In the genomic region with DNA sequence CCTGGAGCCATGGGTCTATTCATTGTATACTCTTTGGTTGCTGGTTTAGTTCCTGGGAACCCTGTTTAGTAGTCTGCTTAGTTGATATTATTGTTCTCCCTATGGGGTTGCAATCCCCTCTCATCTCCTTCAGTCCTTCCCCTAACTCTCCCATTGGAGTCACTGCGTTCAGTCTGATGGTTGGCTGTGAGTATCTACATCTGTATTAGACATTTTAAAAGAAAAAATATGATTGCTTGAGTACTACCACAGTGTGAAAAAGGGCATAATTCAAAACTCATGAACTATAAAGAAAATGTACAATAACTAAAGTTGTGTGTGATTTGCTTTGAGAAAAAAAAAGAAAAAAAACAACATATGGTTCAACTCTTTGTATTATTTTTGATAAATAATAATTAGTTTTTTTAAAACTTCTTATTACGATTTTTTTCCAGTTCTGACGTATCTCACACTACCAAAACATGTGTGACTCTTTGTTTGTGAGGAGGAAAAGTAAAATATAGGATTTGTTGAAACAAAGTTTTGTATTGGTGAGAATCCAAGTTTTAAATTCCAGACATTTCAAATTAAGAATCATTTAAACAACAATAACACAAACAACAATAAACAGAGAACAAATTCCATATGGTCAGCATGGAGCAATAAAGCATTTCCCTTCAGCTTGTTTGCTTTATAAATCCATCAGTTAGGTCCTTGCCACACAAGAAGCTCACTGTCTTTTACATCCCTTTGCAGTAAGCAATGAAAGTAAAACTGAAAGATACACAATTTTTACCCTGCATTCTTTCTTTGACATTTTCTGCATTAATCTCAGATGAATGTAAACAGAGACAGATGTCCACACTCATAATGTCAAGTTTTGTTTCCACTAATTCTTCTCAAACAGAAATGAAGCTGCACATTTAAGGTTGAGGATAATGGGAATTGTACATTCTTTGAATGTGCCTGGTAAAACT, we compare ENCODE assay signal across 32 mouse cellular contexts.
A peak's percentile ranks its signal among the peaks of the same experiment; 100 is the strongest.
DNase-seq lines count a peak whose midpoint lies in the region; ATAC-seq and TF ChIP-seq lines count a peak whose summit lies in the region.
"Had no signal": no experiment of that assay in that cellular context is flagged by ENCODE, and none has a peak within 500 bp of the region (broad histone marks: within the 10 kb centered on the region; RNA-seq: fewer than 3 reads in every experiment).

No protein-coding gene starts in this region.

- 45% methylated on average over 3 of the region's 3 CpGs for WGBS in intestine, embryonic 14.5 days
- 65% methylated on average over 3 of the region's 3 CpGs for WGBS in intestine, postnatal 0 days
- 35% methylated on average over 3 of the region's 3 CpGs for WGBS in lung, embryonic 14.5 days
- WGBS in lung, adult 2 months: 60% methylated on average over 3 of the region's 3 CpGs
- WGBS in embryonic facial prominence, embryonic 14.5 days: 62% methylated on average over 3 of the region's 3 CpGs
- 48% methylated on average over 3 of the region's 3 CpGs for WGBS in stomach, embryonic 15.5 days

- no peak overlapping the region for H3K4me3 ChIP-seq in intestine, embryonic 14.5 days (ENCODE audit: low read depth, low read length)
- H3K4me3 ChIP-seq in intestine, postnatal 0 days (ENCODE audit: low read depth, low read length): no peak overlapping the region
- H3K4me3 ChIP-seq in lung, embryonic 14.5 days (ENCODE audit: low read depth, low read length): no peak overlapping the region
- no peak overlapping the region for H3K4me3 ChIP-seq in lung, adult 2 months (replicated peaks; ENCODE audit: extremely low read depth, low read depth, low read length)
- no peak overlapping the region for H3K4me3 ChIP-seq in embryonic facial prominence, embryonic 14.5 days (ENCODE audit: low read depth, low read length)
- H3K4me3 ChIP-seq in stomach, embryonic 15.5 days (replicated peaks): no peak overlapping the region
- H3K4me3 ChIP-seq: forebrain, embryonic 15.5 days; heart, adult 2 months; heart, embryonic 12.5 days; hindbrain, embryonic 15.5 days; layer of hippocampus, adult 2 months; liver, embryonic 12.5 days; megakaryocyte, embryonic 14.5 days; midbrain, embryonic 12.5 days; myocyte; neural tube, embryonic 12.5 days had no signal

- no peaks in the 10 kb centered on the region for H3K36me3 ChIP-seq in intestine, embryonic 14.5 days (ENCODE audit: control insufficient read depth, insufficient read depth, low read length)
- no peaks in the 10 kb centered on the region for H3K36me3 ChIP-seq in intestine, postnatal 0 days (ENCODE audit: control insufficient read depth, insufficient read depth)
- H3K36me3 ChIP-seq in lung, embryonic 14.5 days (ENCODE audit: insufficient read depth): no peaks in the 10 kb centered on the region
- no peaks in the 10 kb centered on the region for H3K36me3 ChIP-seq in embryonic facial prominence, embryonic 14.5 days (ENCODE audit: control insufficient read depth, insufficient read depth, low read length)
- no peaks in the 10 kb centered on the region for H3K36me3 ChIP-seq in stomach, embryonic 15.5 days
- H3K36me3 ChIP-seq: forebrain, embryonic 15.5 days; heart, embryonic 12.5 days; hindbrain, embryonic 15.5 days; liver, embryonic 12.5 days; midbrain, embryonic 12.5 days; neural tube, embryonic 12.5 days had no signal

- no peak for ATAC-seq in intestine, embryonic 14.5 days (replicated peaks; ENCODE audit: low FRiP score, low TSS enrichment, low read depth)
- ATAC-seq in intestine, postnatal 0 days: no peak
- peak; percentile 95 for ATAC-seq in lung, embryonic 14.5 days (ENCODE audit: insufficient read depth)
- no peak for ATAC-seq in embryonic facial prominence, embryonic 14.5 days (ENCODE audit: low read depth)
- peak; percentile 63; the same call in 1 of the 2 replicates for ATAC-seq in stomach, embryonic 15.5 days (ENCODE audit: insufficient read depth, low FRiP score, low read depth)
- ATAC-seq: activated CD4-positive, CD25-positive, alpha-beta regulatory T cell, adult 4 months; CD4-positive, CD25-positive, alpha-beta regulatory T cell, adult 4 months; forebrain, embryonic 15.5 days; inflammation-experienced regulatory T-cells, adult 6 months; liver, embryonic 12.5 days; liver, postnatal 0 days had no signal

- TF ChIP-seq POLR2A in lung, adult 2 months (IDR thresholded peaks at IDR 0.05; ENCODE audit: borderline replicate concordance, extremely low read depth, low read depth, low read length): no peak

- no peaks in the 10 kb centered on the region for H3K4me1 ChIP-seq in intestine, embryonic 14.5 days (replicated peaks; ENCODE audit: control insufficient read depth, insufficient read depth, low read length)
- no peaks in the 10 kb centered on the region for H3K4me1 ChIP-seq in intestine, postnatal 0 days (replicated peaks; ENCODE audit: control insufficient read depth, insufficient read depth, low read length)
- no peaks in the 10 kb centered on the region for H3K4me1 ChIP-seq in lung, embryonic 14.5 days (ENCODE audit: insufficient read depth)
- H3K4me1 ChIP-seq in lung, adult 2 months (ENCODE audit: control insufficient read depth, insufficient read depth, low read length): no peaks in the 10 kb centered on the region
- H3K4me1 ChIP-seq in embryonic facial prominence, embryonic 14.5 days (ENCODE audit: control insufficient read depth, insufficient read depth, low read length): no peaks in the 10 kb centered on the region
- no peaks in the 10 kb centered on the region for H3K4me1 ChIP-seq in stomach, embryonic 15.5 days
- H3K4me1 ChIP-seq: forebrain, embryonic 15.5 days; heart, embryonic 12.5 days; hindbrain, embryonic 15.5 days; liver, embryonic 12.5 days; midbrain, embryonic 12.5 days; neural tube, embryonic 12.5 days had no signal

- peak overlapping the region; percentile 43; the same call in 1 of the 2 replicates for H3K27ac ChIP-seq in intestine, embryonic 14.5 days (ENCODE audit: low read depth)
- no peak overlapping the region for H3K27ac ChIP-seq in intestine, postnatal 0 days (ENCODE audit: low read depth, low read length)
- H3K27ac ChIP-seq in lung, embryonic 14.5 days (ENCODE audit: low read depth): peak overlapping the region; percentile 1; the same call in 1 of the 2 replicates
- H3K27ac ChIP-seq in embryonic facial prominence, embryonic 14.5 days (replicated peaks; ENCODE audit: low read depth, low read length): no peak overlapping the region
- H3K27ac ChIP-seq in stomach, embryonic 15.5 days: peak overlapping the region; percentile 65
- H3K27ac ChIP-seq: forebrain, embryonic 15.5 days; heart, adult 2 months; hindbrain, embryonic 15.5 days; layer of hippocampus, adult 2 months; liver, embryonic 12.5 days; midbrain, embryonic 12.5 days; neural tube, embryonic 12.5 days had no signal

- no peaks in the 10 kb centered on the region for H3K27me3 ChIP-seq in intestine, embryonic 14.5 days (replicated peaks; ENCODE audit: control insufficient read depth, insufficient read depth, low read length)
- no peaks in the 10 kb centered on the region for H3K27me3 ChIP-seq in intestine, postnatal 0 days (replicated peaks; ENCODE audit: control insufficient read depth, insufficient read depth, low read length)
- H3K27me3 ChIP-seq in lung, embryonic 14.5 days (ENCODE audit: insufficient read depth, low read length): no peaks in the 10 kb centered on the region
- no peaks in the 10 kb centered on the region for H3K27me3 ChIP-seq in embryonic facial prominence, embryonic 14.5 days (replicated peaks; ENCODE audit: control insufficient read depth, insufficient read depth, low read length)
- no peaks in the 10 kb centered on the region for H3K27me3 ChIP-seq in stomach, embryonic 15.5 days (replicated peaks)
- H3K27me3 ChIP-seq: forebrain, embryonic 15.5 days; heart, embryonic 12.5 days; hindbrain, embryonic 15.5 days; liver, embryonic 12.5 days; megakaryocyte, embryonic 14.5 days; midbrain, embryonic 12.5 days; neural tube, embryonic 12.5 days had no signal

- no peak overlapping the region for H3K9ac ChIP-seq in intestine, embryonic 14.5 days (ENCODE audit: low read length)
- H3K9ac ChIP-seq in intestine, postnatal 0 days (ENCODE audit: low read depth, low read length): no peak overlapping the region
- no peak overlapping the region for H3K9ac ChIP-seq in lung, embryonic 14.5 days
- H3K9ac ChIP-seq in embryonic facial prominence, embryonic 14.5 days (ENCODE audit: low read depth, low read length): no peak overlapping the region
- H3K9ac ChIP-seq in stomach, embryonic 15.5 days: no peak overlapping the region
- H3K9ac ChIP-seq: forebrain, embryonic 15.5 days; heart, embryonic 12.5 days; hindbrain, embryonic 15.5 days; liver, embryonic 12.5 days; liver, postnatal 0 days; midbrain, embryonic 12.5 days; neural tube, embryonic 12.5 days had no signal

- TF ChIP-seq CTCF in intestine, postnatal 0 days (IDR thresholded peaks at IDR 0.05; ENCODE audit: low read depth): no peak
- no peak for TF ChIP-seq CTCF in lung, embryonic 14.5 days (IDR thresholded peaks at IDR 0.05; ENCODE audit: low read depth)
- no peak for TF ChIP-seq CTCF in lung, adult 2 months (IDR thresholded peaks at IDR 0.05; ENCODE audit: insufficient read depth, low read length)

- H3K4me2 ChIP-seq in intestine, embryonic 14.5 days (ENCODE audit: low read length): no peak overlapping the region
- no peak overlapping the region for H3K4me2 ChIP-seq in intestine, postnatal 0 days (replicated peaks; ENCODE audit: low read depth)
- H3K4me2 ChIP-seq in lung, embryonic 14.5 days: no peak overlapping the region
- no peak overlapping the region for H3K4me2 ChIP-seq in embryonic facial prominence, embryonic 14.5 days (ENCODE audit: low read depth, low read length)
- H3K4me2 ChIP-seq in stomach, embryonic 15.5 days: no peak overlapping the region
- H3K4me2 ChIP-seq: forebrain, embryonic 15.5 days; heart, embryonic 12.5 days; hindbrain, embryonic 15.5 days; liver, embryonic 12.5 days; midbrain, embryonic 12.5 days; neural tube, embryonic 12.5 days had no signal

- DNase-seq in intestine, embryonic 14.5 days (ENCODE audit: low spot score): no peak
- DNase-seq in lung, embryonic 14.5 days: peak; percentile 83
- DNase-seq in lung, adult 2 months: no peak
- peak; percentile 13 for DNase-seq in embryonic facial prominence, embryonic 14.5 days (ENCODE audit: low spot score)
- no peak for DNase-seq in layer of hippocampus, adult 9-11 months
- DNase-seq: adrenal gland, adult 8-10 months; cerebellum, adult 2 months; cerebellum, postnatal 14 days; gastrocnemius, postnatal 25 days; heart, adult 2 months; heart, postnatal 4 days; kidney, postnatal 25 days; layer of hippocampus, postnatal 36 days; left cerebral cortex, postnatal 4 days; liver, postnatal 0 days; lung, postnatal 4 days; right cerebral cortex, adult 18-20 months; spleen, adult 18-20 months had no signal

- H3K9me3 ChIP-seq in intestine, embryonic 14.5 days (ENCODE audit: control insufficient read depth, low read length): no peaks in the 10 kb centered on the region
- H3K9me3 ChIP-seq in intestine, postnatal 0 days (ENCODE audit: control insufficient read depth): no peaks in the 10 kb centered on the region
- no peaks in the 10 kb centered on the region for H3K9me3 ChIP-seq in lung, embryonic 14.5 days (ENCODE audit: low read depth, low read length)
- H3K9me3 ChIP-seq in embryonic facial prominence, embryonic 14.5 days (ENCODE audit: control insufficient read depth, low read length): no peaks in the 10 kb centered on the region
- H3K9me3 ChIP-seq in stomach, embryonic 15.5 days: no peaks in the 10 kb centered on the region
- H3K9me3 ChIP-seq: forebrain, embryonic 15.5 days; heart, embryonic 12.5 days; hindbrain, embryonic 15.5 days; liver, embryonic 12.5 days; megakaryocyte, embryonic 14.5 days; midbrain, embryonic 12.5 days; neural tube, embryonic 12.5 days had no signal

Comparison
In these comparisons a context has a peak if more than half of its experiments do, and no peak if none do; other contexts are left out.
1. DNase-seq: peak in lung, embryonic 14.5 days (single experiment) and embryonic facial prominence, embryonic 14.5 days (single experiment); none in intestine, embryonic 14.5 days (single experiment), lung, adult 2 months (single experiment) and layer of hippocampus, adult 9-11 months (single experiment).
2. H3K27ac ChIP-seq: peak in intestine, embryonic 14.5 days (single experiment), lung, embryonic 14.5 days (single experiment) and stomach, embryonic 15.5 days (single experiment); none in intestine, postnatal 0 days (single experiment) and embryonic facial prominence, embryonic 14.5 days (single experiment).
3. ATAC-seq: peak in lung, embryonic 14.5 days (single experiment) and stomach, embryonic 15.5 days (single experiment); none in intestine, embryonic 14.5 days (single experiment), intestine, postnatal 0 days (single experiment) and embryonic facial prominence, embryonic 14.5 days (single experiment).